ENCODE assay signal across 9 mouse cellular contexts in the genomic region with DNA sequence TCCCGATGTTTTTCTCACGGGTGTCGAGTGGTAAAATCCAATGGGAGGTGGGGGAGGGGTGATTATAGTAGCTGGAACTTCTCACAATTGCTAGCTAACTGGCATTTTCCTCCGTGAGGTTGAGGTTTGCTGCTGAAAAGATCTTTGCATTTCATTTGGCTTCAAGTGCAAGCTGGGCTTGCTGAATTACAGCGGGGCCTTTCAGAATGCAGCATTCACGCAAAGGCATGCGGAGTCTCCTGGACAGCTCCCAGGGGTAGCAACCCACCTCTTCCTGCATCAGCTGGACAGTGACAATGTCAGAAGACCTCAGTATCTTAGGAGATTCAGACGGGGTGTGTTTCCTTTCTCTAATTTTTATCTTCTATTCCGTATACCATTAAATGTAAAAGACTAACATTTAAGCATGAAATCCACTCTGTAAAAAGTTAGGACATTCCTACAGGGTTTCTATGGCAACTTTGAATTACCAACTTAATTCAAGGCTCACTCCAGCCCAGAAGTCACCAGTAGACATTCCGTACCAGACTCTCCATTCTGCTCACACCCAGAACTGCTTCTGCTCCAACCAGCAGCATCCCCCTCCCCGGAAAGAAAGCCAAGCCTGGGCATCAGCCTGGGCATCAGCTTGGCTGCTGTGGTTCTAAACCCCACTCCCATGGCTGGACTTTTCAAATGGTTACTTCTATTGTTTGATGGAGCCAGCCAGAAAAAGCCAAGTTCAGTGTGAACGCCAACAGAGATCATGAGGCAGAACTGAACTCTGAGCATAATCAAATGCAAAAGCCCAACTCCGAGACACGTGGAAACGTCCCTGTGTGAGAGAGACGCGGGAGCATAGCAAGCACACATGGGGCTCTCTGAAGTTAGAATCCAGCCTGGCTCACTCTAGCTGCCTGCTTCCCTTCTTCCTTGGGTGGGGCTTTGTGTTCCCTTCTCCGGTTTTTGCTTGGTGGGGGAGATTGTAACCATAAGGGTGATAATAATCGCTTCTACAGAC. TPM values are rescaled to one million over a fixed set of nuclear protein-coding genes. Genes with fewer than 3 reads are reported as not detected.
DNase-seq lines count a peak whose midpoint lies in the region; ATAC-seq and TF ChIP-seq lines count a peak whose summit lies in the region.
"Had no signal": no experiment of that assay in that cellular context is flagged by ENCODE, and none has a peak within 500 bp of the region (broad histone marks: within the 10 kb centered on the region; RNA-seq: fewer than 3 reads in every experiment).

No protein-coding gene starts in this region.

- DNase-seq in cerebellum, postnatal 14 days = peak; percentile 25 to 34
- no peak for DNase-seq in cerebellum, adult 2 months
- peak; percentile 22 for DNase-seq in embryonic facial prominence, embryonic 10.5 days (ENCODE audit: low spot score)
- peak; percentile 22 for DNase-seq in neural tube, embryonic 10.5 days (ENCODE audit: extremely low spot score, low spot score)
- no peak for DNase-seq in heart, embryonic 10.5 days (ENCODE audit: low spot score)
- no peak for DNase-seq in spleen, postnatal 10 days (ENCODE audit: low spot score in 2 of 2)
- DNase-seq in heart, postnatal 36 days = no peak

- no peaks in the 10 kb centered on the region for H3K9me3 ChIP-seq in embryonic facial prominence, embryonic 10.5 days
- no peaks in the 10 kb centered on the region for H3K9me3 ChIP-seq in hindbrain, embryonic 12.5 days (replicated peaks)
- H3K9me3 ChIP-seq in heart, embryonic 10.5 days = no peaks in the 10 kb centered on the region

- WGBS in cerebellum, adult 2 months = 19% methylated on average over 19 of the region's 19 CpGs
- 57% methylated on average over 19 of the region's 19 CpGs for WGBS in embryonic facial prominence, embryonic 10.5 days
- WGBS in hindbrain, embryonic 12.5 days = 27% methylated on average over 19 of the region's 19 CpGs
- 56% methylated on average over 19 of the region's 19 CpGs for WGBS in heart, embryonic 10.5 days

- H3K27ac ChIP-seq in cerebellum, adult 2 months (ENCODE audit: insufficient read depth, low read length) = no peak overlapping the region
- H3K27ac ChIP-seq in embryonic facial prominence, embryonic 10.5 days (replicated peaks) = no peak overlapping the region
- H3K27ac ChIP-seq in hindbrain, embryonic 12.5 days = peak overlapping the region; percentile 72
- H3K27ac ChIP-seq in heart, embryonic 10.5 days = no peak overlapping the region
- H3K27ac ChIP-seq: left cerebral cortex, adult 2 months had no signal

- TF ChIP-seq POLR2A in cerebellum, adult 2 months (IDR thresholded peaks at IDR 0.05; ENCODE audit: borderline replicate concordance, insufficient read depth, low read length) = no peak

- no peak overlapping the region for H3K4me3 ChIP-seq in cerebellum, adult 2 months (replicated peaks; ENCODE audit: insufficient read depth, low read depth, low read length)
- H3K4me3 ChIP-seq in embryonic facial prominence, embryonic 10.5 days = no peak overlapping the region
- no peak overlapping the region for H3K4me3 ChIP-seq in hindbrain, embryonic 12.5 days
- H3K4me3 ChIP-seq in heart, embryonic 10.5 days = no peak overlapping the region
- H3K4me3 ChIP-seq: left cerebral cortex, adult 2 months had no signal

- H3K27me3 ChIP-seq in cerebellum, adult 2 months (ENCODE audit: control insufficient read depth, insufficient read depth, low read length) = no peaks in the 10 kb centered on the region
- no peaks in the 10 kb centered on the region for H3K27me3 ChIP-seq in embryonic facial prominence, embryonic 10.5 days (replicated peaks; ENCODE audit: low read depth, poor library complexity, severe bottlenecking)
- no peaks in the 10 kb centered on the region for H3K27me3 ChIP-seq in hindbrain, embryonic 12.5 days
- no peaks in the 10 kb centered on the region for H3K27me3 ChIP-seq in heart, embryonic 10.5 days (ENCODE audit: insufficient read depth, poor library complexity, severe bottlenecking)

- no peak overlapping the region for H3K9ac ChIP-seq in hindbrain, embryonic 12.5 days

- peak; percentile 89 for ATAC-seq in hindbrain, embryonic 12.5 days (ENCODE audit: low FRiP score)

- no peak for TF ChIP-seq CTCF in cerebellum, adult 2 months (IDR thresholded peaks at IDR 0.05; ENCODE audit: borderline replicate concordance, insufficient read depth, low read depth, low read length)

- no peaks in the 10 kb centered on the region for H3K36me3 ChIP-seq in embryonic facial prominence, embryonic 10.5 days (replicated peaks)
- no peaks in the 10 kb centered on the region for H3K36me3 ChIP-seq in hindbrain, embryonic 12.5 days
- H3K36me3 ChIP-seq in heart, embryonic 10.5 days = no peaks in the 10 kb centered on the region

- H3K4me2 ChIP-seq in hindbrain, embryonic 12.5 days (replicated peaks) = peak overlapping the region; percentile 29

- intact Hi-C loops in heart, postnatal 36 days (cut with DNase I) = loop anchor here (10.0 kb wide), 1 partner anchor 527 kb away; no protein-coding TSS in a partner anchor

- H3K4me1 ChIP-seq in cerebellum, adult 2 months (ENCODE audit: control insufficient read depth, insufficient read depth, low read length) = no peaks in the 10 kb centered on the region
- H3K4me1 ChIP-seq in embryonic facial prominence, embryonic 10.5 days = peaks cover 21% of the 10 kb centered on the region
- H3K4me1 ChIP-seq in hindbrain, embryonic 12.5 days = peaks cover 23% of the 10 kb centered on the region
- no peaks in the 10 kb centered on the region for H3K4me1 ChIP-seq in heart, embryonic 10.5 days

RNA-seq across cellular contexts. Expression of a gene that starts 30.5 kb away (rescaled TPM):
- polyA plus RNA-seq in cerebellum, adult 2 months (2012; rRNA removed) = 193 and 234 TPM in 2 replicates
- 2.1 and 3.4 TPM in 2 replicates for polyA plus RNA-seq in embryonic facial prominence, embryonic 10.5 days (2016; fragmentation: Nextera tagmentation; extraction: Ambion mirVana)
- polyA plus RNA-seq in hindbrain, embryonic 12.5 days (2016; fragmentation: Nextera tagmentation; extraction: Ambion mirVana) = 10.0 and 10.8 TPM in 2 replicates
- 1.2 and 1.6 TPM in 2 replicates for polyA plus RNA-seq in heart, embryonic 10.5 days (2016; fragmentation: Nextera tagmentation; extraction: Ambion mirVana)
- total RNA-seq in heart, postnatal 36 days (2021) = 10 to 100 TPM; 44.5 to 44.6 TPM

Comparison
In these comparisons a context has a peak if more than half of its experiments do, and no peak if none do; other contexts are left out.
1. DNase-seq: peak in cerebellum, postnatal 14 days (2 of 2), embryonic facial prominence, embryonic 10.5 days (single experiment) and neural tube, embryonic 10.5 days (single experiment); none in cerebellum, adult 2 months (0 of 2), heart, embryonic 10.5 days (single experiment), spleen, postnatal 10 days (0 of 2) and heart, postnatal 36 days (0 of 2).
2. RNA of a gene that starts 30.5 kb away (polyA plus RNA-seq): 193 to 234 TPM in cerebellum, adult 2 months; 10.0 to 10.8 TPM in hindbrain, embryonic 12.5 days, 2.1 to 3.4 TPM in embryonic facial prominence, embryonic 10.5 days and 1.2 to 1.6 TPM in heart, embryonic 10.5 days; every median in the first group is over 10 times any median in the second.